Mouse (Mus musculus): ENCODE measurements around the gene Hoxb9. TPM values are rescaled to one million over a fixed set of nuclear protein-coding genes. Genes with fewer than 3 reads are reported as not detected.

Gene Hoxb9
- polyA plus RNA-seq, 1 experiment, result 0.27 TPM

DNA sequence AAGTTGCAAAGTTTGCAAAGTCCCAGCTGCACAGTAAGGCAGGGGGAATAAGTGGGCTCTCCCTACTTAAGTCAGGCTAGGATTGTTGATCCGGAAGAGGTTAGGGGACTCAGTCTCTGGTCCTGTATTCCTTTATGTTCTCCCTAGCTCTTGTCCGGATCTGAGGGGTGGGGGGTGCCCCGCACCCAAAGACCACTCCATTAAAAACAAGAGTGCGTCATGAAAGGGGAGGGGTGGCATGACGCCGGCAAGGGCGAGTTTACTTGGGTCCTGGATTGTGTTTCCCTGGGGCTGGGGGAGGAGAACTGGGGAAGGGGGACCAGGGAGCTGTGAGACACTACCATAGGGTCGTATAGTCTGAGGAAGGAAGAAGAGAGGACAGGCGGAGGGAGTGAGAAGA lies 28.5 kb downstream of the Hoxb9 start:
- Histone ChIP-seq H3K27me3 (ENCODE audit: control insufficient read depth, insufficient read depth, low read length) (peaks cover 42% of the 10 kb centered on the region), H3K4me3 (ENCODE audit: extremely low read depth, insufficient read depth, insufficient read length) (no peak overlapping the region), H3K36me3 (ENCODE audit: control insufficient read depth, insufficient read depth, low read length) (no peaks in the 10 kb centered on the region), H3K27ac (ENCODE audit: insufficient read depth, low read length) (no peak overlapping the region), H3K4me1 (ENCODE audit: control insufficient read depth, insufficient read depth, insufficient read length) (peaks cover 4% of the 10 kb centered on the region; the same call in 1 of the 2 replicates)
- DNase-seq (ENCODE audit: low read depth in 1 of 2, low spot score in 2 of 2), result no peak
- TF ChIP-seq CTCF (IDR thresholded peaks at IDR 0.05; ENCODE audit: extremely low read depth, insufficient read depth, insufficient read length, insufficient replicate concordance), result no peak
- TF ChIP-seq POLR2A (IDR thresholded peaks at IDR 0.05; ENCODE audit: low read depth, low read length), result no peak
- 9% methylated on average over 9 of the region's 9 CpGs for WGBS

GRCm38 (mm10) chr11:96300354-96301063 lies 29.3 kb downstream of the Hoxb9 start:
- H3K4me1 ChIP-seq (ENCODE audit: control insufficient read depth, insufficient read depth, insufficient read length), result peaks cover 4% of the 10 kb centered on the region; the same call in 1 of the 2 replicates
- 15% methylated on average over 35 of the region's 35 CpGs for WGBS
- H3K27me3 ChIP-seq (ENCODE audit: control insufficient read depth, insufficient read depth, low read length), result peaks cover 42% of the 10 kb centered on the region
- H3K27ac ChIP-seq (ENCODE audit: insufficient read depth, low read length), result no peak overlapping the region
- no peaks in the 10 kb centered on the region for H3K36me3 ChIP-seq (ENCODE audit: control insufficient read depth, insufficient read depth, low read length)
- TF ChIP-seq CTCF (IDR thresholded peaks at IDR 0.05; ENCODE audit: extremely low read depth, insufficient read depth, insufficient read length, insufficient replicate concordance), result no peak
- no peak for TF ChIP-seq POLR2A (IDR thresholded peaks at IDR 0.05; ENCODE audit: low read depth, low read length)
- no peak for DNase-seq (ENCODE audit: low read depth in 1 of 2, low spot score in 2 of 2)
- no peak overlapping the region for H3K4me3 ChIP-seq (ENCODE audit: extremely low read depth, insufficient read depth, insufficient read length)

- H3K4me1 ChIP-seq (ENCODE audit: control insufficient read depth, insufficient read depth, insufficient read length), result peaks cover 4% of the 10 kb centered on the region; the same call in 1 of the 2 replicates
- peaks cover 38% of the 10 kb centered on the region for H3K27me3 ChIP-seq (ENCODE audit: control insufficient read depth, insufficient read depth, low read length)
- WGBS, result 74% methylated on average over 10 of the region's 10 CpGs
- no peak overlapping the region for H3K27ac ChIP-seq (ENCODE audit: insufficient read depth, low read length)
- no peak overlapping the region for H3K4me3 ChIP-seq (ENCODE audit: extremely low read depth, insufficient read depth, insufficient read length)
- no peak for DNase-seq (ENCODE audit: low read depth in 1 of 2, low spot score in 2 of 2)
- TF ChIP-seq POLR2A (IDR thresholded peaks at IDR 0.05; ENCODE audit: low read depth, low read length) (no peak), CTCF (IDR thresholded peaks at IDR 0.05; ENCODE audit: extremely low read depth, insufficient read depth, insufficient read length, insufficient replicate concordance) (no peak)
- H3K36me3 ChIP-seq (ENCODE audit: control insufficient read depth, insufficient read depth, low read length), result no peaks in the 10 kb centered on the region
These were observed 29.8 kb downstream of the Hoxb9 start for GRCm38 (mm10) chr11:96301064-96301431.

- DNase-seq (ENCODE audit: low read depth in 1 of 2, low spot score in 2 of 2), result no peak
- peaks cover 4% of the 10 kb centered on the region; the same call in 1 of the 2 replicates for H3K4me1 ChIP-seq (ENCODE audit: control insufficient read depth, insufficient read depth, insufficient read length)
- TF ChIP-seq CTCF (IDR thresholded peaks at IDR 0.05; ENCODE audit: extremely low read depth, insufficient read depth, insufficient read length, insufficient replicate concordance) (no peak), POLR2A (IDR thresholded peaks at IDR 0.05; ENCODE audit: low read depth, low read length) (no peak)
- H3K4me3 ChIP-seq (ENCODE audit: extremely low read depth, insufficient read depth, insufficient read length), result no peak overlapping the region
- peaks cover 36% of the 10 kb centered on the region for H3K27me3 ChIP-seq (ENCODE audit: control insufficient read depth, insufficient read depth, low read length)
- H3K27ac ChIP-seq (ENCODE audit: insufficient read depth, low read length), result no peak overlapping the region
- WGBS, result 62% methylated on average over 15 of the region's 15 CpGs
- no peaks in the 10 kb centered on the region for H3K36me3 ChIP-seq (ENCODE audit: control insufficient read depth, insufficient read depth, low read length)
These were observed 30.6 kb downstream of the Hoxb9 start for GRCm38 (mm10) chr11:96301837-96302236.

DNA sequence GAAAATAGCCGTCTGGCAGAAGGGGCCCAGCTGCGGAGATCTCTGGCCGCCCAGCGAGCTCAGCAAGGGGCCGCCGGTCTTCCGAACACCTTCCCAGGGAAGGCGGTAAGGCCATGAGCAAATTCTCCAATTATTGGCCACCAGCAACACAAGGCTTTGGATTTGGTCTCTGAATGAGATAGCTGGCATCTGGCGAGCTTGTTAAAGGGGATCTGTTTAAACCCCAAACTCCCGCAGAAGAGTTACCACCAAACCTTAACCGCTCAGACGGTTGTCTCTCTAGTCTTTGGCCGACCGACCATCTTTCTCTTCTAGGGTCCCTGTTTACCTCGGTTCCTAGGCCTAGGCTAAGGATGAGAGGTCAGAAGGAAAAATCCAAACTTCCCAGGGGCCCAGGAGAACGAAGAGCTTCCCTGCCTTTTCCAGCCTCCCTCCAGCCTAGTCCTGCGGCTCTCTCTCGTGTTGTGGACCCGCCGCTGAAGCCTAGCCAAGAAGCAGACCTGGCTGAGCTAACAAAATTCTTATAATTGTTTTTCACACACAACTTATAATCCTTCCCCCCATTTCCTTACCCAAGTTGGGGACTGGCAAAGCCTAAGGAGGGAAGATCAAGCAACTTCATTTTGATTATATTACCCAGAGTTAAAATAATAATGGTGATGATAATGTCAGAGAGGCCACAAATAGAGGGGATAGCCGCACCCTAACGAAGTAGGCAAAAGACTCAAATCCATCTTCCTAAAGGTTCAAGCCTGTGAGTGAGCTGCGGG lies 31.3 kb downstream of the Hoxb9 start:
- Histone ChIP-seq H3K27ac (ENCODE audit: insufficient read depth, low read length) (no peak overlapping the region), H3K4me3 (ENCODE audit: extremely low read depth, insufficient read depth, insufficient read length) (no peak overlapping the region), H3K36me3 (ENCODE audit: control insufficient read depth, insufficient read depth, low read length) (no peaks in the 10 kb centered on the region), H3K27me3 (ENCODE audit: control insufficient read depth, insufficient read depth, low read length) (peaks cover 34% of the 10 kb centered on the region), H3K4me1 (ENCODE audit: control insufficient read depth, insufficient read depth, insufficient read length) (peaks cover 4% of the 10 kb centered on the region; the same call in 1 of the 2 replicates)
- no peak for TF ChIP-seq CTCF (IDR thresholded peaks at IDR 0.05; ENCODE audit: extremely low read depth, insufficient read depth, insufficient read length, insufficient replicate concordance)
- no peak for TF ChIP-seq POLR2A (IDR thresholded peaks at IDR 0.05; ENCODE audit: low read depth, low read length)
- no peak for DNase-seq (ENCODE audit: low read depth in 1 of 2, low spot score in 2 of 2)
- 68% methylated on average over 23 of the region's 23 CpGs for WGBS

GRCm38 (mm10) chr11:96303151-96304099 lies 32.2 kb downstream of the Hoxb9 start, which contains the start of gene Hoxb5:
TSS of gene Hoxb5 (plus strand) at chr11:96303336.
- Histone ChIP-seq H3K36me3 (ENCODE audit: control insufficient read depth, insufficient read depth, low read length) (no peaks in the 10 kb centered on the region), H3K4me3 (ENCODE audit: extremely low read depth, insufficient read depth, insufficient read length) (peak within 1 kb of the TSS; percentile 16; the same call in 1 of the 2 replicates), H3K4me1 (ENCODE audit: control insufficient read depth, insufficient read depth, insufficient read length) (peaks cover 4% of the 10 kb centered on the region; the same call in 1 of the 2 replicates), H3K27me3 (ENCODE audit: control insufficient read depth, insufficient read depth, low read length) (peaks cover 34% of the 10 kb centered on the region), H3K27ac (ENCODE audit: insufficient read depth, low read length) (no peak within 1 kb of the TSS)
- 1% methylated on average over 69 of the region's 69 CpGs for WGBS
- TF ChIP-seq POLR2A (IDR thresholded peaks at IDR 0.05; ENCODE audit: low read depth, low read length), result no peak
- TF ChIP-seq CTCF (IDR thresholded peaks at IDR 0.05; ENCODE audit: extremely low read depth, insufficient read depth, insufficient read length, insufficient replicate concordance), result peak; percentile 77
- peak in 1 of 2 experiments; percentile 31 for DNase-seq (ENCODE audit: low read depth in 1 of 2, low spot score in 2 of 2)

All from spleen, adult 2 months (tissue).